Mouse (Mus musculus) intestine, embryonic 14.5 days (tissue): ENCODE measurements at regions not wholly inside any gene's neighbourhood (a gene's known extent, or its start where the extent isn't known, plus 50 kb on each side); places are given as distances from the start of the nearest gene placed in this dataset.
A peak's percentile ranks its signal among the peaks of the same experiment; 100 is the strongest.

Experiments used
- ATAC-seq: fragments of 200-750 bp; cut with Nextera tagmentation; replicated peaks from 2 replicates; pipeline ENCODE4 v1.8.0; 2017; ENCODE audit warnings: low read depth, moderate number of reproducible peaks, moderate TSS enrichment, moderate library complexity; ENCODE audit not compliant: low FRiP score, low TSS enrichment
- DNase-seq: peaks from one replicate; pipeline ENCODE4 v3.0.0-alpha.2; 2018; ENCODE audit warnings: low spot score
- H3K27ac ChIP-seq: fragments of 300-500 bp; sonication (generic); 2 replicates; pipeline ENCODE4 v1.5.1; 2014; ENCODE audit warnings: low read depth, mild to moderate bottlenecking, control low read depth
- H3K27me3 ChIP-seq: fragments of 300-500 bp; sonication (generic); replicated peaks from 2 replicates; pipeline ENCODE4 v1.6.1; 2014; ENCODE audit warnings: low read length, control low read depth; ENCODE audit not compliant: control insufficient read depth, insufficient read depth
- H3K36me3 ChIP-seq: fragments of 300-500 bp; sonication (generic); 2 replicates; pipeline ENCODE4 v1.6.1; 2014; ENCODE audit warnings: low read length, control low read depth; ENCODE audit not compliant: control insufficient read depth, insufficient read depth
- H3K4me1 ChIP-seq: fragments of 300-500 bp; sonication (generic); replicated peaks from 2 replicates; pipeline ENCODE4 v1.6.1; 2014; ENCODE audit warnings: low read length, control low read depth, mixed read lengths; ENCODE audit not compliant: control insufficient read depth, insufficient read depth
- H3K4me2 ChIP-seq: fragments of 300-500 bp; sonication (generic); 2 replicates; pipeline ENCODE4 v1.6.1; 2014; ENCODE audit warnings: low read length
- H3K4me3 ChIP-seq: fragments of 300-500 bp; sonication (generic); 2 replicates; pipeline ENCODE4 v1.5.1; 2014; ENCODE audit warnings: low read depth, low read length, control low read depth, mixed read lengths
- H3K9ac ChIP-seq: fragments of 300-500 bp; sonication (generic); 2 replicates; pipeline ENCODE4 v1.6.1; 2014; ENCODE audit warnings: mild to moderate bottlenecking, low read length
- H3K9me3 ChIP-seq: fragments of 300-500 bp; sonication (generic); 2 replicates; pipeline ENCODE4 v1.6.1; 2016; ENCODE audit warnings: low read length, control low read depth; ENCODE audit not compliant: control insufficient read depth
- WGBS: fragments of 180-500 bp; shearing (Covaris S2); extraction: QIAGEN DNeasy Blood & Tissue Kit; methylation state at CpG from one replicate; pipeline ENCODE4 v1.1.7; 2014; 5-methylcytosine and 5-hydroxymethylcytosine counted together

GRCm38 (mm10) chr12:13164791-13165190, 84.2 kb downstream of the Ddx1 start:
- DNase-seq (no peak), ATAC-seq (no peak)
- H3K27me3 ChIP-seq, result no peaks in the 10 kb centered on the region
- no peaks in the 10 kb centered on the region for H3K4me1 ChIP-seq
- no peaks in the 10 kb centered on the region for H3K36me3 ChIP-seq
- no peak overlapping the region for H3K27ac ChIP-seq
- 72% methylated on average over 2 of the region's 2 CpGs for WGBS
- no peak overlapping the region for H3K9ac ChIP-seq
- no peak overlapping the region for H3K4me3 ChIP-seq
- no peak overlapping the region for H3K4me2 ChIP-seq
- no peaks in the 10 kb centered on the region for H3K9me3 ChIP-seq

DNA sequence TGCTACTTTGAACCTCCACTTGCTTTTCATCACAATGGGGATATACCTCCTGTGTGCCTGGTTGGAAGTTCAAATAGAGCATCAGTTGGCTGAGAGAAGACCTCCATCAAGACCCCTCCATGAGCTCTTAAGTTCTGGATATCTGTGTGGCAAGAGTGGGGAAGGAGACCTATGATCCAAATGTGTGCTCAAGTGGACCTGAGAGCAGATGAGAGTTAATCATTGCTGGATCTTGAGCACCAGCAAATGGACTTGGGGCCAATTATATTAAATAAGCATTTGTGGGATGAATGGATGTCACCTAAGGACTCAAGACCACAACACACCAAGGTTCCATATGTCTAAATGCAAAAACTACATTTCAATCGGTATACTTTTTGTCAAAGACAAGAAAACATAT, 88.0 kb downstream of the Ddx1 start:
- H3K4me3 ChIP-seq, result no peak overlapping the region
- no peak overlapping the region for H3K27ac ChIP-seq
- no peak overlapping the region for H3K9ac ChIP-seq
- WGBS, result 95% methylated on average over 1 of the region's 1 CpGs
- no peaks in the 10 kb centered on the region for H3K9me3 ChIP-seq
- no peak overlapping the region for H3K4me2 ChIP-seq
- no peak for ATAC-seq
- no peaks in the 10 kb centered on the region for H3K27me3 ChIP-seq
- H3K4me1 ChIP-seq, result no peaks in the 10 kb centered on the region
- no peaks in the 10 kb centered on the region for H3K36me3 ChIP-seq
- no peak for DNase-seq

- Histone ChIP-seq H3K27me3 (no peaks in the 10 kb centered on the region), H3K4me1 (no peaks in the 10 kb centered on the region), H3K4me3 (no peak overlapping the region), H3K27ac (no peak overlapping the region), H3K36me3 (no peaks in the 10 kb centered on the region), H3K4me2 (no peak overlapping the region), H3K9ac (no peak overlapping the region), H3K9me3 (no peaks in the 10 kb centered on the region)
- ATAC-seq, result no peak
- no peak for DNase-seq
These were observed 89.5 kb downstream of the Ddx1 start for GRCm38 (mm10) chr12:13159346-13160055.

DNA sequence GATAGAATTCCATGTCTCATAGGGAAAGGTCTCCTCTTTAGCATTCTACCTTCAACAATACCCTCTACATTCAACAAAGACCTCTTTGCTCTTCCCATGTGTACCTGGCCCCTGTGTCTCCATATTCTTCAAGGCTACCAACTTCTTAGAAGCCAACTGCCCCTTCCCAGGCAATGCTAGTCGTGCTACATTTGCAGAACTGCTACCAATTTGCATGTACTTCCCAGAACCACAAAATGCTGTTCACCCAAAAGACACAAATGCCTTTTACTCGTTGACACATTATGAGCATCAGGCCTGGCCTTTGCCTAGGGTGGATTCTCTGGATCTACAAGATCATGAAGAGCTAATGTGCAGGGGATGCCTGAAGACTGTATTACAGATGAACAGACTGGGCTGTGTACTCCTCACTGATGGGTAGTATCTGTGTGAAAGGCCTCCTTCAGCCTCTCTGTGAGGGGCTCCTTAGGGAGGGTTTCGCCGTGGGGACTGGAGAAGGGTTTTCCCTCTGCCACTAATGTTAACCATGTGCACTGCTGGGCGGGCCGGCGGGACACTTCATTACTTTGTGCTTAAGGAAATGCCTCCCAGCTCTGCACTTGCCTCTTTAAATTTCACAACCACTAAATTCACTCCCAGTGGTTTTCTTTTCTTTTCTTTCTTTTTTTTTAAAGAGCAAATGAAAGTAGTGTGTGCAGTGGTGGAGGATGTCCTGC, 91.2 kb downstream of the Ddx1 start:
- H3K36me3 ChIP-seq, result no peaks in the 10 kb centered on the region
- no peaks in the 10 kb centered on the region for H3K27me3 ChIP-seq
- no peak overlapping the region for H3K4me2 ChIP-seq
- DNase-seq (no peak), ATAC-seq (no peak)
- no peak overlapping the region for H3K9ac ChIP-seq
- WGBS, result 70% methylated on average over 7 of the region's 7 CpGs
- no peaks in the 10 kb centered on the region for H3K4me1 ChIP-seq
- H3K9me3 ChIP-seq, result no peaks in the 10 kb centered on the region
- H3K27ac ChIP-seq, result no peak overlapping the region
- H3K4me3 ChIP-seq, result no peak overlapping the region

GRCm38 (mm10) chr12:13157089-13157488, 91.9 kb downstream of the Ddx1 start:
- Histone ChIP-seq H3K4me2 (no peak overlapping the region), H3K9me3 (no peaks in the 10 kb centered on the region), H3K4me3 (no peak overlapping the region), H3K27ac (no peak overlapping the region), H3K27me3 (no peaks in the 10 kb centered on the region), H3K4me1 (no peaks in the 10 kb centered on the region), H3K9ac (no peak overlapping the region), H3K36me3 (no peaks in the 10 kb centered on the region)
- WGBS, result 75% methylated on average over 10 of the region's 10 CpGs
- ATAC-seq, result no peak
- DNase-seq, result no peak

DNA sequence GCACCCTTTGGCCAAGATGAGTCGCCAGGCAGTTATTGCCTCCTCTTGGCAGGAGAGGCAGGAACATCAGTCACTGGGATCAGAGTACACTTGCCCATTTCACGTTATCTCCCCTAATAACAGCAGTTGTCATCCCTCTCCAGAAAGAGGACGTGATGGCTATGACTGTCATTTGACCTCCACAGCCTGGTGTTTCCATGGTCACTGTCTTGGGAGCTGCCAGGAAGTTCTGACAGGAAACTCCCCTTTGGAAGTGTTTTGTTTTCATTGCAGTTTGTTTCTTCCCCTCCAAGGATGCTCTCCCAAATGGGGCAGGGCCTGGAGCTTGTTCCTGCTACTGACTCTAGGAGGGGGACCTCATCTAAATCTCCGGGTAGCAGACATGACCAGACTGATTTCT, 98.3 kb downstream of the Ddx1 start:
- Histone ChIP-seq H3K4me2 (no peak overlapping the region), H3K9ac (no peak overlapping the region), H3K36me3 (no peaks in the 10 kb centered on the region), H3K4me1 (peaks cover 5% of the 10 kb centered on the region), H3K27ac (no peak overlapping the region), H3K9me3 (no peaks in the 10 kb centered on the region), H3K27me3 (no peaks in the 10 kb centered on the region), H3K4me3 (no peak overlapping the region)
- no peak for DNase-seq
- 52% methylated on average over 4 of the region's 4 CpGs for WGBS
- no peak for ATAC-seq

DNA sequence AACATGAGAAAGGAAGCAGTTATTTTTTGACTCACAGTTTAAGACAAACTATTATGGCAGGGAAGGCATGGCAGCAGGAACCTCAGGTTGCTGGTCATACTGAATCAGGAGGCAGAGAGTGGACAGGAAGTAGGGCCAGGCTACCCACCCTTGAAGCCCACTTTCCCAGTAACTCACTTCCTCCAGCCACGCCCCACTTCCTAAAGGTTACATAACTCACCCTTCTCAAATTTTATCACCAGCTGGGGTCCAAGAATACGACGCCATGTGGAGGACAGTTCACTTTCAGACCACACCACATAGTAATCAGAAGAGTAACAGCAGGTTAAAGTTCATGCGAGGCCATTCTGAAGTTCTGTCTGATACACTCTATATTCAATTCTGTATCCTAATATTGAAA, 101.8 kb downstream of the Ddx1 start:
- 80% methylated on average over 4 of the region's 4 CpGs for WGBS

DNA sequence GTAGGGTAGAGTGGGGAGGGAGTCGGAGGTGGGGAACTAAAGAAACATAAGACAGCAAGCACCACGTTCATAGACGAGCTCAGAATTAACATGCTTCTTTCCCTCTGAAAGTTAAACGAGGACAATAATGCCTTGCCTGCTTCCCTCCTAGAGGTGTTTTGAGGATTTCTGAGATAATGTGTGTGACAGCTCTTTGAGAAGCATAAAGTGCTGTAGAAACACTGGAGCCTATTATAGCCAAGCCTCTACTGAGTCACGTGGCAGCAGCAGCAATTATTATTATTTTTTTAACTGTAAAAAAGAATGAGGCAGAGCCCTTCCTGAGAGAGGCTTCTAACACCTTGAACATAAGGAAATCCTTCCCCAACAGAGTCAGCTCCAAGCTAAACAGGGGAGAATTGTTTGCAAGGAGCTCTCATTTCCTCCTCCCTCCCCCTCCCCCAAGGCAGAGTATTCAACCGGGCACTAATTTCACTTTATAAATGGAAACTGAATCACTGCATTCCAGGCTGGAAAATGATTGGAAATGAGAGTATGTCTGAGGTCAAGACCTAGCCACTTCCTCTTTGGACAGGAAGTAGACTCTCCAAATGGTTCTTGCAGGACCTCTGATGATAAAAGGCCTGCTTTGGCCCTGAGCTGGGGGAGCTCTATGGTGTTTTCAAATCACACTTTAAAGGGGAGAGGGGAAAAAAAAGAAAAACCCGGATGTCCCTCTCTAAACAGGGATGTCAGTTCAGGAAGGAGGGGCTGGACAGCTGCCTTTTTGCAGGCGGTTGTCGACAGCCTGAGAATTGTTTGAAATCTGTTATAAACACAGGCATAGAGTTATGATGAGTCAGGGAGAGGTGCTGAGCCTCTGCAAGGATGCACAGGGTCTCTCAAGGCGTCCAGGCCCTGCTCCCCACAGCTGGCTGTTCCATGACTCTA, 103.6 kb downstream of the Ddx1 start:
- no peaks in the 10 kb centered on the region for H3K9me3 ChIP-seq
- H3K4me3 ChIP-seq, result no peak overlapping the region
- H3K27me3 ChIP-seq, result no peaks in the 10 kb centered on the region
- peak; percentile 59 for DNase-seq
- peaks cover 18% of the 10 kb centered on the region for H3K4me1 ChIP-seq
- H3K27ac ChIP-seq, result peak overlapping the region; percentile 5
- H3K36me3 ChIP-seq, result no peaks in the 10 kb centered on the region
- ATAC-seq, result peak; percentile 68
- no peak overlapping the region for H3K9ac ChIP-seq
- WGBS, result 34% methylated on average over 10 of the region's 10 CpGs
- no peak overlapping the region for H3K4me2 ChIP-seq

More for the DNA sequence above, 101.8 kb downstream of the Ddx1 start:
- Histone ChIP-seq H3K9me3 (no peaks in the 10 kb centered on the region), H3K4me3 (no peak overlapping the region), H3K27ac (no peak overlapping the region), H3K4me1 (peaks cover 18% of the 10 kb centered on the region), H3K4me2 (no peak overlapping the region), H3K27me3 (no peaks in the 10 kb centered on the region), H3K36me3 (no peaks in the 10 kb centered on the region), H3K9ac (no peak overlapping the region)
- ATAC-seq (no peak), DNase-seq (no peak)
